Mouse (Mus musculus) left cerebral cortex, adult 8-10 months (tissue): Measurements from ENCODE around the gene Trub2. TPM values are rescaled to one million over a fixed set of nuclear protein-coding genes. Genes with fewer than 3 reads are reported as not detected.

Experiments used
- DNase-seq, 2 experiments: peaks; one replicate each; pipeline ENCODE4 v3.0.0; 2022; ENCODE audit warnings: low spot score in 2 of 2
- total RNA-seq, 4 experiments: library from RNA; stranded (reverse); gene quantifications; 2 replicates each; pipeline ENCODE4 v1.2.4; 2022

Trub2 gene
- total RNA-seq, 4 experiments from 2014 or later: 45.4 to 53.5 (median 50.2) TPM

DNA sequence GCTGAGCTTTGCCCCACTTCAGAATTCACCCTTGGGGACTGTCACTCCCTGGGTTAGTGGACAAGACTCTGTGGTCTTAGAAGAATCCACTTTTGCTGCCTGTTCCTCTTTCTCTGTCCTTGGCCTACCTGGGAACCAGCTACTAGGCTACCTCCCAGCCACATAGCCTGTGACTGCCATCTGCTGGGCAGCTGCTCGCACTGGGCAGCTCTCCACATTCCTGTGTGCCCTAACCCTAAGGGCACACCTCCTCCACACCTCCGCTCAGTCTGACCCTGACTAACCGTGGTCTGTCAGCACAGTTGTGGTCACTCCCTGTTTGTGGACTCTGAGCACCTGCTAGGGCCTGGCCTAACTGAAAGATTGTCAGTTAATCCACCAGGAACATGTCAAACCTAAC is 56.8 kb downstream of the Trub2 start:
- DNase-seq: no peak

DNA sequence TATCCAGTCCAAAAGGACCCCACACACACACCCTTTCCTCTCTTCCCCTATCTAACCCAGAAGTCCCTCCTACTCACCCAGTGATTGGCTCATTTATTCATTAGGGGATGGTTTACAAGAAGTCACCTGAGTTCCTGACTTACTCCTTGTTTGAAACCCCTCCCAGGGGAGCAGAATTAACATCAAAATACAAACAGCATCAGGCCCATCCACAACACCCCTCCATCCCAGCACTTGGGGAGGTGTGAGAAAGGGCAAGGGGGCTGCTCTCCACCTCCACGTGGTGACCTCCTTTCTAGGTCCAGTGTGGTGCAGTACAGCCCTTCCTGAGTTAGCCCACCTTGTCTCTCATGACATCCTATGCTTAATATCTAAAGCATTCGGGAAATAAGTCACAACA is 58.8 kb downstream of the Trub2 start:
- no peak for DNase-seq

DNA sequence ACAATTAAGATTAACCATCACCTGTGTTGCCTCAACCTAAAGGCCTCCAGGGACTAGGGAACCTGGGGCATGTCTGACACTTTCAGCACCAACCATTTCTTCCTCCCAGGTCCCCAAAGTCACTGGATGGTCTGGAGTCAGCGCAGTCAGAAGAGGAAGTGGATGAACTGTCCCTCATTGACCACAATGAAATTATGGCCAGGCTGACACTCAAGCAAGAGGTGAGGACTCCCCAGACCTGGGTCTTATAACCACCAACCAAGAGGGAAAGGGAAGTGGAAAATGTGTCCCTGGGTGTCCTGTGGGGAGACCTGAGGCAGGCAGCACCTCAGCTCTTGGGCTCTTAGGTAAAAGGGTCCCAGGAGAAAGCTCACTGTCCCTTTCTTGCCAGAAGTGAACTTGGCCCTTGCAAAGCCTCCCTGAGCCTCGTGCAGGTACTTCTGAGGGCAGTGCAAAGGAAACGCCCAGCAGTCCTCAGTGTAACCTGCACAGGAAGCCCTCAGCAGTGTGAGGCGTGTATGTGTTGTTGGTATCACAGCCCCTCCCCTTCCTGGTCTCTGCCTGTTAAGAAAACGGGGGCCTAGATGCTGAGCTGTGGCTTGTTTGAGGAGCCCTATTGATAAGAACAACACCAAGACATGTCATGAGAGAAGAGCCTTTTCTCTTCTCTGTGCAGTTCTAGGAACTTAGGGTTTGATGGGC is 63.5 kb downstream of the Trub2 start:
- DNase-seq: no peak

- no peak for DNase-seq
These were observed 65.2 kb downstream of the Trub2 start for GRCm38 (mm10) chr2:29723132-29723531.

GRCm38 (mm10) chr2:29718581-29718980 is 69.7 kb downstream of the Trub2 start:
- no peak for DNase-seq

DNA sequence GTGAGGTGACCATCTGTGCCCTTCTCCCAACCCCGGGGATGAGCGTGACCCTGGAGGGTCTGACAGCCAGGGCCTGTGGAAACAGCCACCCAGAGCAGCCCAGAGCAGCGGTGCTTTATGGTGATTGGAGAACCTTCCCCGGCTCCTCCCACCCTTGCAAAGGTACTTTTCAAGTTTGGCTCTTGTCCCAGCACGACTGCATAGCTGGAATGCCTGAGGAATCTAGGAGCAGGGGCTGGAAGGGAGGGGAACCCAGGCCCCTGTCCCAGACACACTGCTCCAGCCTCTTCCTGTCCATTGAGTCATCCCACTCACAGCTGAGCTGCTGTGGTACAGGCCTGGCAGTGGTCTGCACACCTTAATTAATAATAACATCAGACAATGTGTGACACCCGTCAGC is 71.6 kb downstream of the Trub2 start:
- no peak for DNase-seq

DNA sequence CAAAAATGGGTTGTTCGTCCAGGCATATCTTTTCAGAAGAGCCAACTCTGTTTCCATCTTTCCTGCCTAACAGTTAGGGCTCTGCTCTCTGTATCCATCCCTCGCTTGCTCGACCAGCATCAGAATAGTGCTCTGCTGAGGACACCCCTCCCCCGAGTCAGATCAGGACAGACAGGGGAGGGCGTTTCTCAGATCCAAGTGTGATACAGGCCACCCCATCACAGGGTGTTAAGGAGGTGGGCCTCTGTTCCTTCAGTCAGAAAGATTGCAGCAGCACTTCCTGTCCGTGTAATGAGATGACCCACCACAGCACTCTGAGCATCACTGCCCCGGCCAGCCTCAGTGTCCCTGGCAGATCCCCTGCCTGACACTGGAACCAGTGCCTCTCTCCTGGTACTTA is 72.2 kb downstream of the Trub2 start:
- no peak for DNase-seq

- peak in 1 of 2 experiments; percentile 61 for DNase-seq
These were observed 74.2 kb downstream of the Trub2 start for GRCm38 (mm10) chr2:29714127-29714526.

- DNase-seq: no peak
These were observed 74.8 kb downstream of the Trub2 start for GRCm38 (mm10) chr2:29713501-29713900.

- no peak for DNase-seq
These were observed 76.4 kb downstream of the Trub2 start for GRCm38 (mm10) chr2:29711877-29712276.

Other genes with a start within 250 kb of the Trub2 start
- 100 to 1,000 TPM in 1 of 4 experiments, 10 to 100 TPM in 3; 88.6 to 103 (median 94.1) TPM for gene Rapgef1, start 168.8 kb downstream of the Trub2 start, total RNA-seq
- gene Gm13420, start 36.8 kb downstream of the Trub2 start, total RNA-seq: 1 to 10 TPM in 3 of 4 experiments, under 1 TPM in 1; 0.44 to 2.5 (median 1.4) TPM
- gene Gm13547, start 29.2 kb downstream of the Trub2 start, total RNA-seq: under 1 TPM in 1 of 4 experiments, not detected in 3; 0.63 TPM
- 10 to 100 TPM; 20.1 to 31.2 (median 22.6) TPM for gene Coq4, start 1.0 kb downstream of the Trub2 start, total RNA-seq
- 10 to 100 TPM; 73.1 to 75.0 (median 74.0) TPM for gene Slc27a4, start 14.1 kb upstream of the Trub2 start, total RNA-seq
- 10 to 100 TPM; 52.1 to 65.1 (median 59.8) TPM for gene Urm1, start 31.6 kb upstream of the Trub2 start, total RNA-seq
- 10 to 100 TPM in 3 of 4 experiments, 1 to 10 TPM in 1; 7.7 to 11.6 (median 11.0) TPM for gene Cercam, start 80.7 kb upstream of the Trub2 start, total RNA-seq
- 100 to 1,000 TPM in 1 of 4 experiments, 10 to 100 TPM in 3; 85.4 to 106 (median 97.1) TPM for gene Odf2, start 100.7 kb upstream of the Trub2 start, total RNA-seq
- 10 to 100 TPM; 45.2 to 52.4 (median 48.4) TPM for gene Gle1, start 146.9 kb upstream of the Trub2 start, total RNA-seq
- gene Sptan1, start 177.1 kb upstream of the Trub2 start, total RNA-seq: 100 to 1,000 TPM; 738 to 833 (median 788) TPM